In genomic region chr5:133156115-133156857, GRCm38 (mm10) we compare ENCODE assay signal across 12 mouse cellular contexts.
A peak's percentile ranks its signal among the peaks of the same experiment; 100 is the strongest.
DNase-seq lines count a peak whose midpoint lies in the region; ATAC-seq lines count a peak whose summit lies in the region.
"Had no signal": no experiment of that assay in that cellular context is flagged by ENCODE, and none has a peak within 500 bp of the region (broad histone marks: within the 10 kb centered on the region; RNA-seq: fewer than 3 reads in every experiment).

No protein-coding gene starts in this region.

- no peak; the same call in 1 of the 2 replicates for ATAC-seq in hindbrain, embryonic 14.5 days (ENCODE audit: low FRiP score)
- no peak for ATAC-seq in hindbrain, embryonic 16.5 days
- peak; percentile 94 for ATAC-seq in forebrain, embryonic 16.5 days
- ATAC-seq in erythroid progenitor cell, adult 5-6 weeks (replicated peaks; ENCODE audit: low FRiP score, poor library complexity, severe bottlenecking) = no peak
- ATAC-seq: inflammation-experienced regulatory T-cells, adult 6 months had no signal

- no peak overlapping the region for H3K4me2 ChIP-seq in hindbrain, embryonic 14.5 days (replicated peaks)
- H3K4me2 ChIP-seq in hindbrain, embryonic 16.5 days (ENCODE audit: low read length) = no peak overlapping the region
- H3K4me2 ChIP-seq in forebrain, embryonic 16.5 days (ENCODE audit: low read length) = no peak overlapping the region
- H3K4me2 ChIP-seq: limb, embryonic 12.5 days had no signal

- DNase-seq in hindbrain, embryonic 14.5 days (ENCODE audit: low spot score) = peak; percentile 39
- peak; percentile 65 for DNase-seq in layer of hippocampus, adult 9-11 months
- DNase-seq in right cerebral cortex, postnatal 10 days (ENCODE audit: low spot score in 2 of 2) = peak; percentile 52 to 72
- no peak for DNase-seq in urinary bladder, adult 2 months (ENCODE audit: low spot score)
- no peak for DNase-seq in lung, postnatal 25 days (ENCODE audit: low spot score)
- DNase-seq: thymus, adult 2 months had no signal

- H3K27ac ChIP-seq in hindbrain, embryonic 14.5 days = no peak overlapping the region
- H3K27ac ChIP-seq in hindbrain, embryonic 16.5 days (ENCODE audit: low read depth, low read length) = no peak overlapping the region
- peak overlapping the region; percentile 72 for H3K27ac ChIP-seq in forebrain, embryonic 16.5 days (ENCODE audit: low read length)
- H3K27ac ChIP-seq: limb, embryonic 12.5 days had no signal

- no peaks in the 10 kb centered on the region for H3K4me1 ChIP-seq in hindbrain, embryonic 14.5 days (replicated peaks; ENCODE audit: control insufficient read depth, insufficient read depth, low read length)
- no peaks in the 10 kb centered on the region; the same call in 1 of the 2 replicates for H3K4me1 ChIP-seq in hindbrain, embryonic 16.5 days (ENCODE audit: control insufficient read depth, insufficient read depth, low read depth, low read length)
- H3K4me1 ChIP-seq in forebrain, embryonic 16.5 days (replicated peaks; ENCODE audit: control insufficient read depth, insufficient read depth, low read length) = peaks cover 12% of the 10 kb centered on the region
- H3K4me1 ChIP-seq: megakaryocyte, embryonic 14.5 days had no signal

- H3K27me3 ChIP-seq in hindbrain, embryonic 14.5 days (ENCODE audit: control insufficient read depth, insufficient read depth, low read length) = no peaks in the 10 kb centered on the region
- no peaks in the 10 kb centered on the region for H3K27me3 ChIP-seq in hindbrain, embryonic 16.5 days (replicated peaks; ENCODE audit: control insufficient read depth, insufficient read depth, low read length)
- H3K27me3 ChIP-seq in forebrain, embryonic 16.5 days (replicated peaks; ENCODE audit: control insufficient read depth, insufficient read depth, low read length) = no peaks in the 10 kb centered on the region
- H3K27me3 ChIP-seq: limb, embryonic 12.5 days; megakaryocyte, embryonic 14.5 days had no signal

- peaks cover 6% of the 10 kb centered on the region for H3K9me3 ChIP-seq in hindbrain, embryonic 14.5 days (ENCODE audit: control insufficient read depth, low read length)
- H3K9me3 ChIP-seq in hindbrain, embryonic 16.5 days (ENCODE audit: control insufficient read depth, low read length) = 0 out of 2 replicates have a peak, but pooled peaks cover 2% of the 10 kb centered on the region
- H3K9me3 ChIP-seq in forebrain, embryonic 16.5 days (ENCODE audit: control insufficient read depth, low read length) = no peaks in the 10 kb centered on the region

- no peak overlapping the region for H3K9ac ChIP-seq in hindbrain, embryonic 14.5 days
- H3K9ac ChIP-seq in hindbrain, embryonic 16.5 days (ENCODE audit: low read depth, low read length) = no peak overlapping the region
- no peak overlapping the region for H3K9ac ChIP-seq in forebrain, embryonic 16.5 days (replicated peaks; ENCODE audit: low read depth, low read length)
- H3K9ac ChIP-seq: limb, embryonic 12.5 days had no signal

- H3K36me3 ChIP-seq in hindbrain, embryonic 14.5 days (replicated peaks; ENCODE audit: control insufficient read depth, insufficient read depth) = no peaks in the 10 kb centered on the region
- H3K36me3 ChIP-seq in hindbrain, embryonic 16.5 days (ENCODE audit: control insufficient read depth, insufficient read depth, low read length) = no peaks in the 10 kb centered on the region
- no peaks in the 10 kb centered on the region for H3K36me3 ChIP-seq in forebrain, embryonic 16.5 days (ENCODE audit: control insufficient read depth, insufficient read depth)
- H3K36me3 ChIP-seq: limb, embryonic 12.5 days had no signal

- H3K4me3 ChIP-seq in hindbrain, embryonic 14.5 days (replicated peaks; ENCODE audit: low read length) = no peak overlapping the region
- H3K4me3 ChIP-seq in hindbrain, embryonic 16.5 days (ENCODE audit: low read length) = no peak overlapping the region
- no peak overlapping the region for H3K4me3 ChIP-seq in forebrain, embryonic 16.5 days (replicated peaks; ENCODE audit: low read length)
- H3K4me3 ChIP-seq: limb, embryonic 12.5 days; megakaryocyte, embryonic 14.5 days had no signal

- 26% methylated on average over 5 of the region's 5 CpGs for WGBS in hindbrain, embryonic 14.5 days
- WGBS in hindbrain, embryonic 16.5 days = 27% methylated on average over 5 of the region's 5 CpGs
- 6% methylated on average over 5 of the region's 5 CpGs for WGBS in forebrain, embryonic 16.5 days

Comparison
In these comparisons a context has a peak if more than half of its experiments do, and no peak if none do; other contexts are left out.
1. DNase-seq: peak in hindbrain, embryonic 14.5 days (single experiment), layer of hippocampus, adult 9-11 months (single experiment) and right cerebral cortex, postnatal 10 days (2 of 2); none in urinary bladder, adult 2 months (single experiment) and lung, postnatal 25 days (single experiment).